Mouse (Mus musculus) ZHBTc4 (cell line): ENCODE results near the gene Pex1.
"Not testable (repeated sequence)": the region's sequence is repeated elsewhere in the genome, so short reads cannot be mapped to it uniquely, and the experiment has no call there.

ENCODE experiments used
- DNase-seq: peaks from one replicate; pipeline ENCODE4 v3.0.0-alpha.2; 2011; ENCODE audit warnings: low read depth, low spot score

Gene Pex1

DNA sequence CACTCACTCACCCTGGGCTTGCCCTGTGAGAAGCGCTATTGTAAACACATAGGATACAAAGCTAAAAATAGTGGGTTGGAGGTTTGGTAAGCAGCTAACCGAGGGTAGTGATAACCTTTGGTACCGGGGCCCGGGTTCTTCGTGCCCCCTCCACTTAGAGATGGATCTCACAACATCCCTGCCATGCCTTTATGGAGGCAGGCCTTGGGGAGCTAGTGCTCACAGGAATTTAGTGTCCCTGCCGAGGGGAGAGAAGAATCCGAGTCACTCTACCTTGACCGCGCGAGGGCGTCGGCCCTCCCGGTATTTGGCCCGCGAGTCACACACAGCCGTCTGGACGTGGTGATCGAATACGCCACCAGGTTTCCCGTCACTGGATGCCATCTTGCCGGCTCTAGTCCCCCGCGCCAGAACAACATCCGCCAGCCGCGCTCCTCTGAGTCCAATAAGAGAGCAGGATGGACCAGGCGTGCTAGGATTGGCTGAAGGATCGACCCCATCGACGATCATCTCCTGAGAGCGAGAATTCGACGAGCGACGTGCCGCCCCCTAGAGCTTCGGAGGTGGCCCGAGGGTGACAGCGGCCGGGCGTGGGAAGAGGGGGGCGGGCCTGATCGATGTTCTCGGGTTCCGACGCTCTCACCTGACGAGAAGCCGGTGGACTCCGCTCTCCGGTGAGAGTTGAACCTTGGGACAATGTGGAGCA is at the start of gene Pex1:
Pex1 (plus strand) TSS at position 374 of the 706 bp plus-strand sequence.
- DNase-seq, result peak; percentile 99

DNA sequence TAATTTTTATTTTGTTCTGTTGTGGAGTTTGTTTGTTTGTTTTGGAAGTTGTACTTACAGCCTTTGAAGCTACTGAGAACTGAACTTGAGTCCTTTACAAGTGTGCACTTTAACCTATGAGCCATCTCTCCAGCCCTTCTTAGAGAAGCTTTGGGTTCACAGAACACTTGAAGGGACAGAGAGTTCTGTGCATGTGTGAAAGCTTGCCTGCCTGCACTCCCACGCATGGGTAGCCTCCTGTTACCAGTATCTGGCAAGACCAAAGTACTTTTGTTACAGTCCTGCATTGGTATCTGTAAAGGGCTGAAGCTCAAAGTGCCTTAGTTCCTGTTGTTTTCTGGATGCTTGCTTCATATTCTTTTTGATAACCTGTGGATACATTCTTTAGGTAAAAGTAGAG is 49.6 kb upstream of the Pex1 start:
- no peak for DNase-seq

DNA sequence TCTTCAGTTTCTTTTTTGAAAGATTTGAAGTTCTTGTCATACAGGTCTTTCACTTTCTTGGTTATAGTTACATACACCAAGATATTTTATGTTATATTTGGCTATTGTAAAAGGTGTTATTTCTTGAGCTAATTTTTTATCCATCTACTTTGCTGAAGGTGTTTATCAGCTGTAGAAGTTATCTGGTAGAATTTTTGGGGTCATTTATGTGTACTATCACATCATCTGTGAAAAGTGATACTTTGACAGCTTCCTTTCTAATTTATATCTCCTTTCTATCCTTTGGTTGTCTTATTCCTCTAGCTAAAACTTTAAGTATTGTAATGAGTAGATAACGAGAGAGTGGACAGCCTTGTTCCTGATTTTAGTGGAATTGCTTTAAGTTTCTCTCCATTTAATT is 44.4 kb upstream of the Pex1 start:
- DNase-seq, result no peak

DNA sequence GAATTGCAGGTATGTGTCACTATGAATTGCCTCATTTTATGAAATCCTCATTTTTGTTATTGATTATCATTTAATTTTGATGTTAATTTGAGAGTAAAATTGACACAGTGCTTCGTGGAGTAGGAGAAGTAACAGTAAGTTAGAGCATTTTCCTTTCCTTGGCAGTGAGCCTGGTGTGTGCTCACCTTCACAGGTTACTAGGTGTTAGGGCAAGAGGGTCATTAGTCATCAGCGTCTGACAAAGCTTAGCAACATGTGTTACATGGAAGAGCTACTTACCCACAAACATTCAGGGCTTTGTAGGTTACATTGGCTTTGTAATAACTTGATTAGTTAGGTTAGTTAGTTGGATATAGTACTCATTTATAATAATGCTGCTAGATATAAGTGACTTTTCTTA is 41.7 kb upstream of the Pex1 start:
- DNase-seq, result no peak

DNA sequence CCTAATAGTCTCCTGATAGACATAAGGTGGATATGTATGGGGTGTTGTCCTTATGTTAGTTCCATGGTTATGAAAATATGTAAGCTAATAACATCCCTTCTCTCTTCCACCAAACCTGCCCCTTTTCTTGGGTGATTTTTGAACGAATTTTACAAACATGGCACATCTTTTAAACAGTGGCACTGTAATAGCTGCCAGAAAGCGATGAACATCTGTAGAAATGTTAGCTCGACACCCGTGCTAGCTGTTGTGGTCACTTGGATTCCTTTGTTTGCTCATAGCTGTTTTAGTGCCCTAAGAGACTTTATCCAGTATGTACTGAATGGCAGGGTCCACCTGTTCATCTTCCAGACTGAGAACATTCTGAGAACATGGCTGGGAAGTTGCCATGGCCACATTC is 24.6 kb upstream of the Pex1 start, which contains the start of gene 1700109H08Rik:
1700109H08Rik (plus strand) TSS at position 301 of the 400 bp plus-strand sequence.
- no peak for DNase-seq

DNA sequence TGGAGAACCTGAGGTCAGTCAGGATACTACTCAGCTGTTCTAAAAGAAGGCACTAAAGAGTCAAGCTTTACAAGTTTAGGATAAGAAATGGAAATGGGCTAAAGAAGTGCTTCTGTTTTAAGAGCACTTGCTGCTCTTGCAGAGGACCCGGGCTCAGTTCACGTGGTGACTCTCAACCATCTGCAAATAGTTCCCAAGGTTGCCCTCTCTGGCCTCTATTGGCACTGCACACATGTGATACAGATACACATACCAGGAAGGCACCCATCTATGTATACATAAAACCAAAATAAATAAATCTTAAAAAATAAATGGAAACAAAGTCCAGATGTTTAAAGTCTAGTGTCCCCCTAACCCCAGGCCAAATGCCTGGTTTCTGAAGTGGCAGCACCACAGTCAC is 21.0 kb upstream of the Pex1 start:
- peak; percentile 56 for DNase-seq

DNA sequence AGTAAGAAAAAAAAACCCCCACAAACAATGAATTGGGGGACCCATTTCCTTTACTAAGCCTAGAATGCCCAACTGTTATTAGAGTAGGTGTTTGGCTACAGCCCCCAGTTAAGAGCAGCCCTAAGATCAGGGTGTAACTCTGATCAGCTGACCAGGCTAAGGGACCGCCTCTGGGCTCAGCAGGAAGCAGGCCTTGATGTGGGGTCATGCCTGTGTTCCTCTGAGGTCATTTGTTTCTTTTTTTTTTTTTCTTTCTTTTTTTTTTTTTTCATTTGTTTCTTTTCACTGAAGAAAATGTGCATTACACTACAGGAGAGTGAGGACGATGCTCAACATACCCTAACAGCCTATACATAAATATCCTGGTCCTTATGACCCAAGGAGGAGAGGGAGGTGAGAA is 17.9 kb upstream of the Pex1 start:
- peak; percentile 61 for DNase-seq

DNA sequence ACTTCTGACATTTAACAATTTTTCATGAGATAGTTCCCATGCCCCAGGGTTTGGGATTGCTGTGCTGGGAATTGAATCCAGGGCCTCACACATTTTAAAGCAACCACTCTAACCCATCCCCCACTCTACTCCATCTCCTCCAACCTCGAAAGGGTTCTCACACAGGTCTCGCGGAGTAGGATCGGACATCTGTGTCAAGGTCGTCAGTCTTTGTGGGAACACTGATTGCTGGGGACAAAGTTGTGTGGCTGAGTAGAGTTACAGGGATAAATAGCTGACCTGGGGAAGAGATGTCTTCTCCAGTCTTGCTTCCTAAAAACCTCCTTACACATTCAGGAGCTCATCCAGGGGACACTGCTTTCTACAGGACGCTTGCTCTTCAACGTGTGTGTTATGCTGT is 16.8 kb upstream of the Pex1 start:
- DNase-seq, result peak; percentile 48

DNA sequence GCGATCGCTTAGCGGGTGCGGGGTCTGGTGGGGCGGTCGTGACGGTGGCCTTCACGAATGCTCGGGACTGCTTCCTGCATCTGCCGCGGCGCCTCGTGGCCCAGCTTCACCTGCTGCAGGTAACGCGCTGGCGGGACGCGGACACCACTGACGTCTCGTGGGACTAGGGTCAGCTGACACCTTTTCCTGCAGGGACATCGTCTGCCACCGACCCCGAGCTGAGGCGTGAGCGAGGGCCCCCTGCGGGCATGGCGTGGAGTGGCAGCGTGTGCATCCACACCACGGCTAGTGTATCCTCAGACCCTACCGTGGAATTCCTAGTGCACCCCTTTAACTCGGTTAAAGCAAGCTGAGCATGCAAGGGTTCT is 517 bp downstream of the Pex1 start, which contains the start of gene Rbm48:
Rbm48 (minus strand) TSS at position 187 of the 368 bp plus-strand sequence.
- DNase-seq, result peak; percentile 92

DNA sequence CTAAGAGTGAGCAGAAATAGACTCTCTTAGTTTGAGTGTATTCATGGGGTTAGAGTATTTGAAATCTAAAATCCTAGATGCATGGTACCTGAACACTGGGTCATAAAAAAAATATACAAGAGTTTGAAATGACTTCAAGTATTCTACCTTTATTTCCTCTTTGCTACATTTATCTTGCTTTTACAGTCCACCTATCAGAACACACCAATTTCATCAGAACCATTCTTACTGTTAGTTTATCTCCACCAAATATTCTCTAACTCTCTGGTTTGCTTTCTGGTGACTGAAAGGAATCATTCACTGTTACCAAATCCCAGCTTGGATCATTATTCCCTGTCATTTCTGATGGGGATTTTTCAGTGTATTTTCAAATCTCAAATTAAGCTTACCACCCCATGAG is 1.3 kb downstream of the Pex1 start:
- no peak for DNase-seq

DNA sequence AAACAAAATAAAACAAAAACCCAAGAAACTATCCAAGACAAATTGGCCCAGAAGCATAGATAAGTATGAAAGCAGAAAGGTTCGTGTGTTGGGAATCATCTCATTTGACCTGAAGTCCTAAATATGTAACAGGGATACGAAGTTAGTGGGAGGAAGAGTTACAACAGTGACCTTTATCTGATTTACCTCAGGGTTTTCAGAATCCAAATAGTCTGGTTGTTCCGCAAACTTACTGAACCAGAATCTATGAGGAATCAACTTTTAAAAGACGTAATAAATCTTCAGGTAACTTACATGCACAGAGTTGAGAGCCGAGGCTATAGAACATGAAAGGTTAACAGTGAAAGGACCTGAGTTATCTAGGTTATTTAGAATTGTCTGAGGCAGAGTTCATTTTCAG is 2.9 kb downstream of the Pex1 start:
- no peak for DNase-seq

DNA sequence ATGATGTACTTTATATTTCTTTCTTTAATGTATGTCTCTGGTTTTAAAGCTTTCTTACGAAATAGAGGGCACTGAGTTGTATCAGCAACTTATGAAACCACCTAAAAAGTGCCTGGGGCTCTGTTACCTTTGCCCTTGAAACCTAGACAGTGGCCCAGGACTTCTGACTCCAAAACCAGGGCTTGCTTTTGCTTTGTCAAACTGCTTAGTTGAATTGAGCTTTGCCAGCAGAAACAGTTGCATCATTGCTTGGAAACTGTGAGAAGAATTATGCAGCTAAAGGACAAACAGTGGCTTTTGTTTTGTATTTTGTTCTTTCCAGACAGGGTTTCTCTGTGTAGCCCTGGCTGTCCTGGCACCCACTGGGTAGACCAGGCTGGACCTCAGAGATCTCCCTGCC is 4.4 kb downstream of the Pex1 start:
- no peak for DNase-seq

DNA sequence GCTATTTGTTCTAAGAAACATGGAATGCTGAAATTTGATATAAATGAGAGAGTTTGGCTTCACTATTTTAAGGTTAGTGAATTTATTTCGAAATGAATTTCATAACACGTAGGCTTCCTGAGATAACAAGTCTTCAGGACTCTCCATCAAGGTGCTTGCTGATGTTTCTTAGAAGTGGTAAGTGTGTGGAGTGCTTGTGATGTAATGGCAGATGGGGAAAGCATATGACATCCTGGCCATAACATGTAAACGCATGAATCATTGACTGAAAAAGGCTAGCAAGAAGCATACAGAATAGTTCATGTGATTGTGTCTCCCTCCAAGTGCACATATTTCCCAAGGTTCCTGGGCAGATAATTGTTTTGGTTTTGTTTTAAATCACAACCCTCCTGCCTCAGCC is 4.9 kb downstream of the Pex1 start:
- DNase-seq, result no peak

DNA sequence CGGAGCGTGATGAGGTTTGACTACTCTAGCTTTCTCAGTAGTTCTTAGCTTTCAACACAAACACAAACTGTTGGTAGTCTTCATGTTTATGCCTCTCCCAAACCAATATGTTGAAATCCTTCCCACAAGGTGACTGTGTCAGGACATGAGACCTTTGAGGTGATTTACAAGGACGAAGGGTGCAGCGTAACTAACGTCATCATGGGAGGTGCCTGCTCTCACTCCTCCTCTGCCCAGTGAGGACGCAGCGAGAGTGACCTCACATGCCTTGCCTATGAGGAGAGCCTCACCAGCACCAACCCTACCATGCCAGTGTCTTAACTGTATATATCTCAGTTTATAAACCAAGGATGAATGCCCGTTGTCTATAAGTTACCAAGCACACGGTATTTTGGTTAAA is 11.2 kb downstream of the Pex1 start:
- DNase-seq, result no peak

DNA sequence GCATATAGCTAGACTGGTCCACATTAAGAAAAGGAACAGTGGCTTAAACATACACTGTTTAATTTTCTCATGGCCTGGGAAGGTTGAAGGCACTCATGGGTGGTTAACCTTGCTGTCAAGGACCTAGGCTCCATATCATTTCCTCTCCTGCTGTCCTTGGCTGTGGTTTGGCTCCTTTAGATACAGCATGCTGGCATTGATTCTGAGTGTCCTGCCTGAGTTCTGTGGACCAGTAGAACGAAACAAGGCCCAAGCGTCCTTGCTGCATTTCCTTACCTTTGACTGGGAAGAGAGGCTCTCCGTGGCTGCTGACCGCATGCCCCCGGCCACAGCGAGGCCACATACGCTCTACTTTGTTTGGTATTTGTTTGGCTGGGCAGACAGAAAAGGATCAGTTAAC is 13.4 kb downstream of the Pex1 start:
- DNase-seq, result no peak

DNA sequence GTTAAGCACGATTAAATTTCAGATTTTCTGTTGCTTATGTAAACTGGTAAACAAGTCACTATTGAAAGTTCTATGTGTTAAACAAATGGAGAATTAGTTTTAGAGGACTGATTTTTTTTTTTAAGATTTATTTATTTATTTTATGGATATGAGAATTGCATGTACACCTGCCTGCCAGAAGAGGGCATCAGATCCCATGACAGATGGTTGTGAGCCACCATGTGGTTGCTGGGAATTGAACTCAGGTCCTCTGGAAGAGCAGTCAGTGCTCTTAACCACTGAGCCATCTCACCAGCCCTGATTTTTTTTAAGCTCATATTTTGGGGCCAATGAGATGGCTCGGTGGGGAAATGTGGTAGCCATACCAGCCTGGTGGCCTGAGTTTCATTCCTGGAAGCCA is 16.0 kb downstream of the Pex1 start:
- DNase-seq, result not testable (repeated sequence)

DNA sequence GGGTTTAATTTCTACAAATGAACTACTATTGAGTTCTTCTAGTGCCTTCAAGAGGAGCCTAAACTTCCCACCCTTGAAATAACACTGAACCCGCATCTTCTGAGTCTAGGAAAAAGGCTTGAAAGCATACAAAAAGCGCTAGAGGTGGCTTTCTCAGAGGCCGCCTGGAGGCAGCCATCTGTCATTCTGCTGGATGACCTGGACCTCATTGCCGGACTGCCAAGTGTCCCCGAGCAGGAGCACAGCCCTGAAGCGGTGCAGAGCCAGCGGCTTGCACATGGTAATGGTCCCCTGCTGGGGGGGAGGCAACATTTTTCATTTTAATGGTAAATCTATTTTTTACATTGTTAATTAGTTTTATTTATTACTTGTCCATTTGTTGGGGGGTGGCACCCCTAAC is 24.6 kb downstream of the Pex1 start:
- no peak for DNase-seq

DNA sequence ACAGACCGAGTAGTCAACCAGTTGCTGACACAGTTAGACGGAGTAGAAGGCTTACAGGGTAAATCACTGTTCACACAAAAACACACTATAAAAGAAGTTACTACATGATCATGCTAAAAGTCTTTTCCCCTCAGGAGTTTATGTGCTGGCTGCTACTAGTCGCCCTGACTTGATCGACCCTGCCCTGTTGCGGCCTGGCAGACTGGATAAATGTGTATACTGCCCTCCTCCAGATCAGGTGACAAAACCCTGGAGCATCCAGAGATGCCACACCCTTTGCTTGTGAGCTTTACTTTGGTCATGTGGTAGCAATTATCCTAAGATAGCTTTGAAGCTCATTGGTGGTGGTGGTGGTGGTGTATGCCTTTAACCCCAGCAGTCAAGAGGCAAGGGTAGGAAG is 34.2 kb downstream of the Pex1 start:
- peak; percentile 16 for DNase-seq

DNA sequence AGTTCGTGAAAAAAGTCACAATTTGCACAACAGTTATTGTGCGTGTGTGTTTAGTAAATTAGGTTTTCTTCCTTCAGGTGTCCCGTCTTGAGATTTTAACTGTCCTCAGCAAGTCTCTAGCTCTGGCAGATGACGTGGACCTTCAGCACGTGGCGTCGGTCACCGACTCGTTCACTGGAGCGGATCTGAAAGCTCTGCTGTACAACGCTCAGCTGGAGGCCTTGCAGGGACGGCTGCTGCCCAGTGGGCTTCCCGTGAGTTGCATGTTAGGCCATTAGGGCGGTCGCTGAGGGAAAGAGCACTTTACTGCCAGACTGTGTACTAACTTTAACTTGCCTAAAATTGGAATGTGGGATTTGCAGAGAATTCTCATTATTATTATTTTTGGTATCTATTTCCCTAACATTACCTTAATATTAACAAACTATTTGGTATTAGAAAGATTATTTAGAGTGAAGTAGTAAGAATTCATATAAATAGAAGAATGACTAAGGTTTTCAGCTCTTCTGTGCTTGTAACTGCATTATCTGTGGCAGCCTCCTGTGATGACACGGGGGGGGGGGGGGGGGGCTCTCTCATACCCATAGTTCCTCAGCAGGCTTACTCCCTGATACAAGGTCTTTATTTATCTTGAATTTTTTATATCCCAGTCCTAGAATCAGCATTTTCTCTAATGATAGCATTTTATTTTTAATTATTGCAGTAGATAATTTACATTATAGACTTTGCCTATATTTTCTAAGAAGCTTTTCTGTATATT is 35.8 kb downstream of the Pex1 start:
- no peak for DNase-seq

DNA sequence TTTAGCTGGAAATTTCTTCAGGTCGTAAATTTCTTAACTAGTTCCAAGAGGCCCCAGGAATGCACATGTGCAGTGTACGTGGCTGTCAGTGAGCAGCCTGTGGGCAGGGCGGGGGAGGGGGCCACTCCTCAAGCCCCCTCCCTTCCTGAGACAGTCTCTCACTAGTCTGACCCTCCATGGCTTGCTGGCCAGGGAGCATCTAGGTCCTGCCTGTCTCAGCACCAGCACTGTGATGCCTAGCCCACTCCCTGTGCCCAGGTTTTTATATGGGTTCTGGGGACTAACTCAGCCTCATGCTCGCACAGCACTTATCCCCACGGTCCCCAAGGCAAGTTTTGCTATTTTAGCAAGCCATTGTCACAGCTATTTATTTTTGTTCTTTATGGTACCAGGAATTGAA is 36.4 kb downstream of the Pex1 start:
- no peak for DNase-seq

DNA sequence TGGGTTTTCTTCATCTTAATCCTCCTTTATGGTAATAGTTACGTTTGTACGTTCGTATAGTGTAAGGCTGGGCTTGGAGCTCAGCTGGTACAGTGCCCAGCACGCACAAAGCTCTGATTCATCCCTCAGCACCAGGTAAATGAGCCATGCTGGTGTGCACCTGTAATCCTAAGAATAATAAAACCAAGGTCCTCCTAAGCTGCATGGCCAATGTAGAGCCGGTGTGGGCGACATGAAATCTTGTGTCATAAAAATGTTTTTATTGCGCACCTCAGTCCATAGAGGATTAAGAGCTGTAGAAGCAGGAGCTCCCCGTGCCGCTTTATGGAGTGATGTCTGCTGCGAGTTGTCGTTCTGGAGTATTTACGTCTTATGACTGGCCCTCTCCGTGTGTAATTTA is 37.4 kb downstream of the Pex1 start:
- no peak for DNase-seq

DNA sequence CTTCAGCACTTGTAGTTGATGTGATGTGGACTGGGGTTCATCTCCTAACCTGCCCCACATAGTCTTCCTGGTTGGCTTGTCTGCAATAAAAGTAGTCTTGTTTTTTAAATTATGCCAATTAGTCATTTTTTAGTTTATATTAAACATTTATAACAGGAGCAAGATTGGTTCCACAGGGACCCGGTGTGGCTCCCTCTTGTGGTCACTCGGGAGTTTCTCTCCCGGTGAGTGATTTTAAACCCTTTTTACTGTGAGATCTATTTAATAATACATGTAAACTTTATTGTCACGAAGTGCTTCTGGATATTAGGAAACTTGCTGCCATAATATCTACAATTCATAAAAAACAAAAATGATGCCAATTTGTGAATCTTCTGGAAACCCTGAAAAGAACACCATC is 38.1 kb downstream of the Pex1 start:
- DNase-seq, result peak; percentile 35

DNA sequence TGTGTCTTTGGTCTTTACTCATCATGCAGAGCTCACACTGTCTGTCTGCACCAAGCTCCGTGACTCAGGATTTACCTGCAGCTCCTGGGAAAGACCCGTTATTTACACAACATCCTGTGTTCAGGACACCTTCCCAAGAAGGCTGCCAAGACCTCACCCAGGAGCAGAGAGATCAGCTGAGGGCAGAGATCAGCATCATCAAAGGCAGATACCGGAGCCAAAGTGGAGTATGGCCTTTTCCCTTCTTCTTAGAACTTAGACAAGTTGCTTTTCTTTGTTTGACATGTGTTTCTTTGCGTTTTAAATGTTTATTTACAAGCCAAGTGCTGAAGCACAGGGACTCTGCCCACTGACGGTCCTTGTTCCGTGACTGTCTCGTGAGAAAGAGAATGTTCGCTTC is 39.4 kb downstream of the Pex1 start:
- DNase-seq, result no peak
